Mouse (Mus musculus) brain, embryonic 14.5 days (tissue): ENCODE measurements around the gene Zfp36l2. TPM values are rescaled to one million over a fixed set of nuclear protein-coding genes. Genes with fewer than 3 reads are reported as not detected.

ENCODE experiments used
- DNase-seq: peaks from one replicate; pipeline ENCODE4 v3.0.0-alpha.2; 2011; ENCODE audit warnings: low read depth
- CTCF ChIP-seq: fragments of 200-500 bp; IDR thresholded peaks from 2 replicates; pipeline ENCODE4 v1.5.1; 2012; ENCODE audit warnings: inconsistent platforms, mild to moderate bottlenecking, moderate library complexity, borderline replicate concordance; ENCODE audit not compliant: insufficient read depth, insufficient read length; ENCODE audit errors: extremely low read depth
- POLR2A ChIP-seq: fragments of 200-500 bp; IDR thresholded peaks from 2 replicates; pipeline ENCODE4 v1.6.1; 2012; ENCODE audit warnings: mild to moderate bottlenecking, inconsistent platforms, borderline replicate concordance; ENCODE audit not compliant: poor library complexity, insufficient read depth, insufficient read length, severe bottlenecking; ENCODE audit errors: extremely low read depth
- polyA plus RNA-seq: library from polyadenylated mRNA; depleted of rRNA; stranded (reverse); fragments of >200 nt; gene quantifications from 2 replicates; pipeline ENCODE4 v1.2.3, GENCODE M21; 2012

Gene Zfp36l2
- polyA plus RNA-seq, 1 experiment: 24.5 TPM

DNA sequence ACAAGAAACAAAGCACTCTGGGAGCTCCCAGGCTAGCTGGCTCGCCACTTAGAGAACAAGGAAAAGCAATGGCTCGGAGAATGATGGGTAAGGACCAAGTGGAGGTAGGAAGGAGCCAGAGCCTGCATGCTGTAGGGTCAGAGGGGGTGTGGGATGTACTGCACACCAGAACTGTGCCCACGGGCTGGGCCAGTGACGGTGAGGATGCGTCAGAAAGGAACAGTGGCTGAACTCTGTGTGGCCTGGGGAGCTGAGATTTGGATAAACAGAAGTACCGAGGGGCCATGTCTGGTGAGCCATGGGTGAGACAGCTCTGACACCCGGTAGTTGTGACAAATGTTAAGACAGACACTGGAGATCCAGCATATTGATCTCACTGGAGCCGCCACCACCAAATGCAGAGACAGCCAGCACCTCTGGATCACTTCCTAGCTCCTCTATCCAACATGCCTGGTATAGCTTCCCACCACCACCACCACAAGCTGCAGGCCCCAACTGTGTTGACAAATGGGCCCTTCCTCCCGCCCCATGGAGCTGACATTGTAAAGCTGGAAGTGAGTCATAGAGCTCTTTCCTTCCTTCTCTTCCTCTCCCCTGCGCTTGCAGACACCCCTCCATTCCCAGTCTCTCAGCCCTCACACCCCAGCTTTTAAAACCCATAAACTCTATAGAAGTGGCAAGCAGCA lies 46.8 kb downstream of the Zfp36l2 start:
- TF ChIP-seq CTCF (no peak), POLR2A (no peak)

DNA sequence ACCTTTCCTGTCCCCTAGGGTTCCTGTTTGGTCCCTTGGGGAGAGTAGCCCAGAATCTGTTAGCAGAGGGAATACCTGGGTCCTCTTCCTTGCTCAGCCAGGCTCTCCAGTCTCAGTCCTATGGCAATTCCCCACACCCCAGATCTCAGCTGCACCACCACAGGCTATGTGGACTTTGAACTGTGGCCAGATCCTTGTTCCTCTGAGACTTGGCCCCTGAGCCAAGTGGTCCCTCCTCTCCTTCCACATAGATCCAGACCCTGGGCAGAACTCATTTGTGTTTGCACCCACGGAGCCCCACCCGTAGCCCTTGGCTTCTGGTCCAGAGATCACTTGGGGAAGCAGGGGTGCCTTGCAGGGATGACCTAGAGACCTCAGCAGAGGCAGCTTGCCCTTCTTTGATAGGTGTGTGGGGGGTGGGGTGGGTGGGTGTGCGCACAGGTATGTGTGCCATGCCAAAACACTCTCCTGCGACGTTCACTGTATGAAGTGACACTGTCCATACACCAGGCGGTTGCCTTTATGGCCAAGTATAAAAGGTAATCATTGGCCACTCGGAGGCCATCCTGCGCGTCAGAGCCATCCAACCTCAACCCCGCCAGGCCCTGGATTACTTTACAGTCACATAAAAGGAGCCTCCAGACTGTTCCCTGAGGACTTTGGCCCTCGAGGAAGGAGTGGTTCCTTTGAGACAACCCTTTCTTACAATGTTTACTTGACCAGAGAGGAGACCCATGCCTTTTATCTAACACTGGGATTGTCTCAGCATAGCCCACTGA lies 50.2 kb downstream of the Zfp36l2 start:
- no peak for TF ChIP-seq POLR2A
- TF ChIP-seq CTCF: no peak
- no peak for DNase-seq

More for the DNA sequence above, 46.8 kb downstream of the Zfp36l2 start:
- DNase-seq: no peak

- no peak for DNase-seq
- no peak for TF ChIP-seq CTCF
- TF ChIP-seq POLR2A: no peak
Measured at GRCm38 (mm10) chr17:84136669-84137392, 50.9 kb downstream of the Zfp36l2 start.

- DNase-seq: no peak
- TF ChIP-seq POLR2A: no peak
Measured at GRCm38 (mm10) chr17:84136217-84136616, 51.5 kb downstream of the Zfp36l2 start.

GRCm38 (mm10) chr17:84135243-84135642 lies 52.5 kb downstream of the Zfp36l2 start:
- TF ChIP-seq POLR2A (no peak), CTCF (no peak)

More at GRCm38 (mm10) chr17:84135243-84135642, 52.5 kb downstream of the Zfp36l2 start:
- no peak for DNase-seq
